Mouse (Mus musculus) ovary, postnatal 10 days (tissue): ENCODE data around the gene Fbxl18.
A peak's percentile ranks its signal among the peaks of the same experiment; 100 is the strongest.
"Not testable (repeated sequence)": the region's sequence is repeated elsewhere in the genome, so short reads cannot be mapped to it uniquely, and the experiment has no call there.

Experiments used
- DNase-seq: peaks from one replicate; pipeline ENCODE4 v3.0.0; 2022; ENCODE audit warnings: low spot score

Fbxl18 gene

DNA sequence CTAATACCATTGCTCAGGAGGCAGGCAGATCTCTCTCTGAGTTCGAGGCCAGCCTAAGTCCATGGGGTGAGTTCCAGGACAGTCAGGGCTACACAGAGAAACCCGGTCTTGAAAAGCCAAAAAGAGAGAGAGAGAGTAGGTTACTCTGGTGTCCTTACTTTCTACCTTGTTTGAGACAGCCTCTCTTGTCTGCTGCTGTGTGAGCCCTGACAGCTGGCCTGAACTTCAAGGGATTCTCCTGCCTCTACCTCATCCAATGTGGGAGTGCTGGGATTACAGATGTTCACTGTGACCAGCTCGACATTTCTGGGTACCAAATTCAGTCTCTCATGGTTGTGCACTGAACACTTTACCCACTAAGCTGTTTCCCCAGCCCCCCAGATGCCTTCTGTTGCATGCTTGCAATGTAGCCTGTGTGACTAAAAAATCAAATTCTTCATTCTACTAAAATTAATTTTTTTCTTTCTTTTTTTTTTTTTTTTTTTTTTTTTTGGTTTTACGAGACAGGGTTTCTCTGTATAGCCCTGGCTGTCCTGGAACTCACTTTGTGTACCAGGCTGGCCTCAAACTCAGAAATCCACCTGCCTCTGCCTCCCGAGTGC is 4.8 kb upstream of the Fbxl18 start:
- no peak for DNase-seq

DNA sequence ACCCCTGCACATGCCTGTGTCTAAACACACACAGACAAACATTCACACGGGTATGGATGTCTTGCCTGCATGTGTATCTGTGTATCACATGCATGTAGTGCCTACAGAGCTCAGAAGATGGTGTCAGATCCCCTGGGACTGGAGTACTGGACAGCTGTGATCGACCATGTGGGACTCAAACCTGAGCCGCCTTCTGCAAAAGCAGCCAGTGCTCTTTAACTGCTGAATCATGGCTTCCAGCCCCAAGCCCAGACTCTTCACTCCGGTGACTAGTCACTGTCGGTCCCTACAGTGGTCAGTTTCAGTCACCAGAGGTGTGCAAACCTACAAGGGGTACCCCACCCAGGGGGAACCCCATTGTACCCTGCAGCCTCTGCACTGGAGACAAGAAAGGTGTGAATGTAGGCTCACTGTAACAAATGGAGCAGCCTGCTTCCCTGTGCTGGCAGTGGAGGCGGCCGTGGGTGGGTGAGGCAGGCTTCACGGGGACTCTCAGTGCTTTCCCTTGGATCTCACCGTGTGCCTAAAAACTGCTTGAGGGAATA is 3.9 kb upstream of the Fbxl18 start:
- no peak for DNase-seq

DNA sequence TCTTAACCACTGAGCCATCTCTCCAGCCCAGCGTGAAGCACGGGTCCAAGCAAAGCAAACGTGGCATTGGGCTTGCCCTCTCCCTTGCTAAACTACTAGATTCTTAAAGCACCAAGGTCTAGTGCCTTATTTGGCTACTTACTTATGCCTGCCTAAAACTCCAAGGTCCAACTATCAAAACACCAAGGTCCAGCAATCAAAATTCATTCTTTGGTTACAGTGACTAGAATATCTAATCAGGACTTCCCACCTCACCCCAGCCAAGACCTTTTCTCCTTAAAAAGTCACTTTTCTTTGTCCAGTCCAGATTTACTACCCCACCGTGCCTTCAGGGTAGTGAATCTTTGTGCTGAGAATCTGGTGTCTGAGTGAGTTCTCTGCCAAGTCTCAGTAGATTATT is 3.1 kb upstream of the Fbxl18 start:
- DNase-seq = no peak

DNA sequence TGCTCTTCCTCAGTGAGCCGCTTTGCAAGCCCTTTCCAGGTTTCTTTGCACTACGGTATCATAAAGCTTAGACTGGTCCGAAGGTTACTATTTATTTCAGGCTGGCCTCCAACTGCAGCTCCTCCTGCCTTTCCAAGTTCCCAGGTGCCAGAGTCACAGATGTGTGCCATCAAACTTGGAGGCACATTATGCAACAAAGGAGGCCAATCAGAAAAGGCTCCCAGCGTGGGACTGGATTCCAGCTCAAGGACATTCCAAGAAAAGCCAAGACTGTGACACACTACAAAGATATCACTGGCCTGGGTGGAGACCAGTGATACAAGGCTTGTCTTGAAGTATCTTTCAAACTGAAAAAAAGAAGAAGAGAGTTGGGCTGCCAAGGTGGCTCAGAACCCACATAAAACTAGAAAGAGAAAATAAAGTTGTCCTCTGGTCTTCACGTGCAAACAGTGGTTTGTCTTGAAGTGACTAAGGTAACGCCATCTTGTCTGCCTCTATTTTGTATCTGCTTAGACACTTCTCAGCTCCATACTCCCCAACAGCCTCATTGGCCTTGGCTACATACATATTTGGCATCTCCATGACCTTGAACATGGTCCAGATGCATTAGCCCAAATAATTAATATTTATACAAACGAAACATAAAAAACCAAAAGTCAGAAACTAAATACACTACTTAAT is 2.5 kb upstream of the Fbxl18 start:
- DNase-seq = no peak

DNA sequence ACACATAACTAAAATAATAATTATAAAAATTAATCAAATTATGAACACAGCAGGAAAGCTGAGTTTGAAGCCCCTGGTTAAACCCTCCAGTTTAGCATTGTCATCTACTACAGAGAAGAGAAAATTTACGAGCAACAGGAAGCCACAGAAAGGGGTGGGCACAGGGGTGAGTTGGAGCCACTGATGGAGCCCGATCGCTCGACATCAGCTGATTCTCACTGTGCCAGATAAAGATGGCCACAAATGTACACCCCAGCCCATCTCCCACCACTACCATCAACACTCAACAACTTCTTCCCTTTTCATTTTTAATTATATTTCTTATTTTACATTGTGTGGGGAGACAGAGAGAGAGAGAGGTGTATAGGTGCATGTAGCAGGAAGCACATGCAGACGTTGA is 1.5 kb upstream of the Fbxl18 start:
- no peak for DNase-seq

DNA sequence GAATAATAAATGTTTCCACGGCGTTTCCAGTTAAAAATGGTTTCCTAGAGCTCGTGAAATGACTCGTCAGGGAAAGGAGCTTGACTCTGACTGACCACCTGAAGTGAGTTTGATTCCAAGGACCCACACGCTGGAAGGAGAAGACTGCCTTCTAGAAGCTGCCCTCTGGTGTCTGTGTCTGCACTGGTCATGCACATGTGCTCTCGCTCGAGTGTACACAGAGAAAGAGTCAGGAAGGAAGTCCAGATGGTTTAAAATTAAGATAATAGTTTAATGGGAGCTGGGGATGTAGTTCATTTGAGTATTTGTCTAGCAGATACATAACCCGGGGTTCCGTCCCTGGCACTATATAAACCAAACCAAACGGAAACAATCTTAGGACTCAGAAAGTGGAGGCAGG is 971 bp upstream of the Fbxl18 start:
- no peak for DNase-seq

DNA sequence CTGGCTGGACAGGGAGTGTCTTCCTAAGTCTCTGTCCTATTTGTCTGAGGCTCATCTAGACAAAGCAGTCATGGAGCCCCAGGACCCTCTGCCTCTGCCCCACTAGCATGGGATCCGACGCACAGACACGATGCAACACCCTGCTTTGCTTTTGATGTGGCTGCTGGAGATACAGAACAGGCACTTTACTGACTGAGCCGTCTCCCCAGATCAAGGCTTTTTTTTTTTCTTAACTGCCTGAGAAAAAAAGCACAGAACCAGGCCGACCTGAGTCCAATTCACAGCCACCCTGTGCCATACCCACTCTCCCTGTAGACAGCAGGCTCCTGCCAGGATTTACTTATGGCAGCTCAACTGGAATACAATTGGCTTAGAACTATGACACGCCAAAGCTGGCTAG is 3.8 kb downstream of the Fbxl18 start:
- DNase-seq = no peak

DNA sequence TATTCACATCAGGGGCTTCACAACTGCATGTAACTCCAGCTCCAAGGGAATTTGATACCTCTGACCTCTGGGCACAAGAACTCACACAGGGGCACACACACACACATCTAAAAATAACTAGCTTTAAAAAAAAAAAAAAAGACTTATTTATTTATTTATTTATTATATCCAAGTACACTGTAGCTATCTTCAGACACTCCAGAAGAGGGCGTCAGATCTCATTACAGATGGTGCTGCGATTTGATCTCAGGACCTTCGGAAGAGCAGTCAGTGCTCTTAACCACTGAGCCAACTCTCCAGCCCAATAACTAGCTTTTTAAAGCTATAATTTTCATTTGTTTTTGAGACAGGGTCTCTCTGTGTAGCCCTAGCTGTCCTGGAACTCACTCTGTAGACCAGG is 7.7 kb downstream of the Fbxl18 start:
- not testable (repeated sequence) for DNase-seq

DNA sequence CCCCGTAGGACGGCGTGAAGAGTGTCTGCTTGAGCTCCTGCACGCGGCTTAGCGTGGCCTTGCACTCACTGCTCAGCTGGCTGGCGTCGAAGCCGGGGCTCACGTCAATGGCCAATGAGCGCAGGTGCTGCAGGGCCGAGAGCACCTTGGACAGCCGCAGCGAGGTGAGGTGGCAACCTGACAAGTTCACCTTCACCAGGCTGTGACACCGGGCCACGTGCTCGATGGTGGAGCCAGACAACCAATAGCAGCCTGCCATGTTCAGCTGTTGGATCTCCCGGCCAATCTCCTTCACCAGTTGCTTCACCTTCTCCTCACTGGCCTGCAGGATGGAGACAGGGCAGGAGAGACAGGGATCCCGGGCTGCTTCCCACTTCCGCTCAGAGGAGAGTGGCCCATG is 8.5 kb downstream of the Fbxl18 start:
- DNase-seq = no peak

DNA sequence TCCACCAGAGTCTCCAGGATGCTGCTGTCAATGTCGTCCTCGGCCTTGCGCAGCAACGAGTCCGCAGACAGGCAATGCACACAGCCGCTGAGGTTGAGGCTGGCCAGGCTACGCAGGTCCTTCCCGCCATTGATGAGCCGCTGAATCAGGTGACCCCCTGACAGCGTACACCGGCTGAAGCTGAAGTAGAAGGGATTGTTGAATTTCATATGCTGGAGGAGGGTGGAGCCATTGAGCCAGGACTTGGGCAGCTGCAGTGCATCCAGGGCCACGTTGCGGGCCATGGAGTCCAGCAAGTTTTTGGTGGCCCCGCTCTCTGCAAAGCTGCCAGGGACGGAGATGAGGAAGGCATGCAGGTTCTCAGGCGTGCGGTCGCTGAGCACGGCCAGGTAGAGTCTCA is 9.0 kb downstream of the Fbxl18 start:
- no peak for DNase-seq

DNA sequence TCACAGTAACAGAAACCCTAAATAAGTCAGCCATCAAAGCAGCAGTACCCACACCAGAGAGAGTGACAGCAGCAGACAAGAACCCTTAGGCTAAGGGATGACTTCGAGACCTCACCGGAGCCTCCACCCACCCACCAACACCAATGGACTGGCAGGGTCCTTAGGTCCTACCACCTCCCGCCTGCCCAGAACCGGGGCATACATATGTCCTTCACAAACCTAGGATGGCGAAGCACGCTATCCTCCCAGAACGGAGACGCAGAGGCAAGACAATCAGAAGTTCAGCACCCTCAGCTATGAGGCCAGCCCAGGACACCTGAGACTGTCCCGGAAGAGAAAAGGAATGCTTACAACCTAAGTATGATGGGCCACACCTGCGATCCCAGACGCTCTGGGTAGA is 12.8 kb downstream of the Fbxl18 start:
- DNase-seq = no peak

DNA sequence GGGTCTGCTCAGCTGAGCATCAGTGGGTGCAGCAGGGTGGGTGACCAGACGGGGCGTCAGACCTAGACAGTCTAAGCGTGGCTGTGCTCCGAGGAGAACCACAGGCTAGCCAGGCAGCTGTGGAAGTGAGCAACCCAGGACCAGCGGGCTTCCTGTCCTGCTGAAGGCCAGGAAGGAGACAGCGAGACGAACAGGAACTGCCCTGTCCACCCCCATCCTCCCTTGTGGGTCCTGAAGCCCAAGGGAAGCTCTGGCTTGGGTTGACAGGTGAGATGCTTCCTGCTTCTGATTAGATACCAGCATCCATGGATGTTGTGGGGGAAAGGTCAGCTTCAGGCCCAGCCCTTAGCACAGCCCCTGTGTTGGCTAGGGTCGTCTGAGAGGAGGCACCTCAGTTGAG is 13.3 kb downstream of the Fbxl18 start:
- no peak for DNase-seq

DNA sequence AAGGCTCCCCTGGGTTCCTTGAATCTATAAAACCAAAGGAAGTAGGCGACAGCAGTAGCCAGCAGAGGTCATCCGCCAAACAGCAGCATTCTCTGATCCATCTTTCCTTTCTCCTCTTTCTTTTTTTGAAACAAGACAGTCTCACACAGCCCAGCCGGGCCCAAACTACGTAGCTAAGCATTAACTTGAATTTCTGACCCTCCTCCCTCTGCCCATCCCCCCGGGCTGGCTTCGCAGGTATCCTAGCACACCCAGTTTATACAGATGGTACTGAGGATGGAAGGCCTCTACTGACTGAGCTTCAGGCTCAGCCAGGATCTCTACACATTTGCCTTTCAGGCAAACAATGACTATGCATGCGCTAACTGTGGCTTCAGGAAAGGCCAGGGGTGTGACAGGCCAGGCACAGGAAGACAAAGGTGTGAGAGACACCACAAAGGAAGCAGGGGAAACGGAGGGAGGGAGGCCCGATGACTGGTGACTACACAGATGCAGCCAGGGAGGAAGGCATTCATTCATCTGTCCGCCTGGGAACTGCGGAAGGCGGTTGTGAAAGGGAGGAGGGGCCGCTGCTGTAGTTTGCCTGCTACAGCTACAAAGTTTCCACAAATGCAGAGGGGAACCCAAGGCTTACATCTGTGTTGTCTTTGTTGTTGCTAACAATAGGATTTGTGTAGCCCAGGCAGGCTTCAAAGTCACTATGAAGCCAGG is 14.3 kb downstream of the Fbxl18 start:
- DNase-seq = no peak

DNA sequence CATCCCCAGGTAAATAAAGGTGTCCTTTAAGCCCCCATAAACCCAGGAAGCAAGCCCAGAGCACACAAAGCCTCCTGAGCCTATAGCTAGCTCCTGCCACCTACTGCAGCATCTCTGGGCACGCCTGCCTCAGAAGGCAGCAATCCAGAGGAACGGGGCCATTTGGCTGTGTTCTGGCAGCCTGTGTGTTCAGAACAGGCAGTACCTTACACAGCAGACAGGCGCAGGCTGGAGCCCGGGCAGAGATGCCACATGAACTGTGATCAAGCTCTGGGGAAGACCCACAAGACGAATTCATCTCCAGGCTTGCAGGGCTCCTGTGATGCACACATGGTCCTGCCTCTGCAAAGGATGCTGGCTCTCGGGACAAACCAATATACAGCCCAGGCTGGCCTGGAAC is 15.0 kb downstream of the Fbxl18 start:
- DNase-seq = no peak

DNA sequence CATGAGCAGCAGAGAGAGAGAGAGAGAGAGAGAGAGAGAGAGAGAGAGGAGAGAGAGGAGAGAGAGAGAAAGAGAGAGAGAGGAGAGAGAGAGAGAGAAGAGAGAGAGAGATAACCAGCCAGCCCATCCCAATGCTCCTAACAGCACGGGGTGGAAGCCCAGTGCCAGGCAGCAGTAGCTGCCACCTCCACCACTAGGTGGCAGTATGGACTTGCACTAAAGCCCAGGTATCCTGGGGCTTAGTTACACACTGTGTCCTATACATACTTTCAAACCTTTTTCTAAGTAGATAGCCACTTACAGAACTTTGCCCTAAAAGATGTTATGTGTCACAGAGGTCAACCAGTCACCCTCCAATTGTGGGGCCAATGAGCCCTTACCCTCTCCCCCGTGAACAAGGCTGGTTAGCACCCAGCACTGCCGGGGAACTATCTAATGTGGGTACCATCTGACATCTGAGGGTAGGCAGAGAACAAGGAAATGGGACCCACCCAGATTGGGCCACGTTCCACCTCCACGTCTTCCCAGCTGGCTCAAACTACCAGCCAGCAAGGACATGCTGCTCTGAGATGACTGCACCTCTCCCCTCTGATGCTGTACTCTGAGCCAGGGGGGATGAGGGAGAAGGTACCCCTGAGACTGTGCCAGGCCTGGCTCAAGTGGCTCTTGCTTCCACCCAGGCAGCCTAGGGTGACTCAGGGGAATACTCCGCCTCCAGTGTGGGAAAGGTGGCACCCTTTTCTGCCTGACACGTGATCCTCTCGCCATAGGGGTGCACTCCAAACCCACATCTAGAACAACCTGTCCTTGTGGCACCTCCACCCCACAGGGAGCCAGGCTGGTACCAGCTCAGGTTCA is 15.7 kb downstream of the Fbxl18 start:
- no peak for DNase-seq

DNA sequence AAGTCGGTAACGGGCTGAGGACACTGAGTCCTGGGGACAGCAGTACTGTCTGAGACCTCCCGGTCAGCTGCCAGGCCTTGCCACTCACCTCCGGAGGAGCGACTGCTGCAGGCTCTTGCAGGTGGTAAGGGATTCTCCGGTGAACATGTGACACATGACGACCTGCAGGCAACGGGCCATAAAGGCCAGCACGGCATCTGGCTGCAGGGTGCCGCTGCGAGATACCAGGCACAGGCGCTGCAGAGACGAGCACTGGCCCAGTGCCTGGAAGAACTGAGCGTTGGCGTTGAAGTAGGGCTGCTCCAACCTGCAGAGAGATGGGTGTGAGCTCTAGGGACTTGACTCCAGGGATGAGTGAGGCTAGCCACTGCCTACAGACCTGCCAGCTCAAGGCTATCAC is 16.7 kb downstream of the Fbxl18 start:
- DNase-seq = no peak

DNA sequence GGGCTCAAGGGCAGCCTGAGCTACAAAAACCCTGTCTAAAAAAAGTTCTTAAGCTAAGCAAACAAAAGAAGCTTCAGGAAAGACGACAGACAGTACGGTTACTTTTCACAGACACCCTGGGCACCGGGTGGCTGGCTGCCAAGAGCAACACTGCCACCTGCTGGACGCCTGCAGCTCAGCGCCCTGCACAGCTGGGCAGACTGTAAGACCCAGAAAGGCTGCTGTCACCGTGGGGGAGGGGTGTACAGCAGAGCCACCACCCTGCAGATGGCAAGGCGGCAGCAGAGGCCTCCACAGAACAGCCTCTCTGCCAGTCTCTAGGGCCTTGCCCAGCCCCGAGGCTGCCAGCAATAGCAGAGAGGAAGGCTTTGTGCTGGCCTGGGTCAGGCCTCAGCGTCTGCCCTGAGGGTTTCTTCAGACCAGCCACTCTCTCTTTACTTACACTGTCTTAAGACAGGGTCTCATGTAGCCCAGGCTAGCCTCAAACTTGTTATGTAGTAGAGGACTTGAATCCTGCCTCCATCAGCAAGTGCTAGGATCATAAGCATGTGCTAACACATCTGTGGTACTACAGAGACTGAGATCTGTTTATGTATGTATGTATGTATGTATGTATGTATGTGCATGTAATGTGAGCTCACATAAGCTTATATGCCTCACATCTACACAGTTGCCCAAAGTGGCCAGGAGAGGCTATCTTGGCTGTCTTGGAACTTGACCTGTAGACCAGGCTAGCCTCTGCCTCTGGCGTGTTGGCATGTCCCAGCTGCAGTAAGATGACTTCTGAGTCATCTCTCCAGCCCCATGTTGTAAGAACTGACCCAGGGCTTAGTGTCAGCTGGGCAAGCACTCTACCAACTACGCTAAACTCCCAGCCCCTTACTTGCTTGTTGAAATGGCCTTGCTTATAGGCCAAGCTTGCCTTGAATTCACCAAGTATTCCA is 17.6 kb downstream of the Fbxl18 start:
- peak; percentile 74 for DNase-seq

DNA sequence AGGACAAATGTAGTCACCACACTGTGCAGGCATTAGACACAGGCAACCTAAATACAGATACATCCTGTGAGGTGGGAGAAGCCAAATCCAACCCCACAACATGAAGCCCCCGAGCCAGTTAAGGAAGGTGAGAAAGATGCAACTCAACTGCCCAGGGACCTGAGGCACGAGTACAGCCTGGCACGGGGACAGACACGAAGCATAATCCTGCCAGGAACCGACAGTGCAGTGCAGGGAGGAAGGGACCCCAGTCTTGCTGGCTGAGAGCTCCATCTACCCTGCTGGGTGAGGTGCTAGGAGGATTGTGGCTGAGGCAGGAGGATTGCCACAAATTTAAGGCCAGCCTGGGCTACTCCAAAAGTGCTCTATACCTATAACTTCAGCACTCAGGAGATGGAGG is 18.3 kb downstream of the Fbxl18 start:
- DNase-seq = no peak

DNA sequence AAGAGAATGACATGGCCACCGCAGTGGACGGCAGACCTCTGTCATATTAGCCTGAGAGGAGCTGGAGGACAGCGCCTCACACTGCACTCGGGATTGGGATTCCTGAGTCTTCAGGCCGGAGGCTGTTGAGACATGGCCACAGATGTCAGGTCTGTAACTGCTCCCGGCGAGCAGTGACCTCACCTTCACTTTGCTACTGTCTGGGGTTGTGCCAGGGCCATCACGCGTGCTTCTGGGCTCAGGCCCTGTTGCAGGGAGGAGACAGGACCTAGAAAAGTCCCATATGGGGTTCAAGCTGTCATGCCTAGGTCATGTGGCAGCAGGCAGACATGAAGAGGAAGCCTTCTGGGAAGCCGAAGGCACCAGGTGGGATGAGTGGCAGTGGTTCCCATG is 19.7 kb downstream of the Fbxl18 start:
- DNase-seq = no peak

DNA sequence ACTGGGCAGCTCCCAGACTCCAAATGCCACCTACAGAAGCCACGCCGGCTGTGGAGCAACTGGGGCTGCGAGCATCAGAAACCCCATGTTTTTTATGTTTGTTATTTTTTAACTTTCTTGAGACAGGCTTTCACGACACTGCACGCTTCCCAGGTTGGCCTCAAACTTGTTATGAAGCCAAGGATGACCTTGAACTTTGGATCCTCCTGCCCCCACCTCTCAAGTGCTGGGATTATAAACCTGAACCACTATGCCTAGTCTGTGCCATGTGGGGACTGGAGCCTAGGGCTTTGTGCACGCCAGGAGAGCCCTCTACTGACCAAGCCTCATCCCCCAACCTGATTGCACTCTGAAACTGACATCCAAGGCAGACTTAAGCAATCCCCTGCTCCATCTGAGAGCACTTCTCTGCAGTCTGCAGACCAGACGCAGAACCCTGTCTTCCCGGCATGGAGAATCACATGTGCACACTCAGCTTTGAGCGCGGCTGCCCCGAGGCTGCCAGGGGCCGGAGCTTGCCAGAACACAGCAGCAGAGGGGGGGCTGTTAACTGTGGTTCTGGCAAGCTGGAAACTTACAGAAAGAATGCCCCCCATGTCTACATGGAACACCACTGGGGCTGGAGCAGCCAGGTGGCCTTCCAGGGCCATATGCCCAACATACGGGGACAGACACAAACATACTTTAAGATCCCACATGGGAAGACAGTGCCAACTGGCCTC is 20.3 kb downstream of the Fbxl18 start:
- no peak for DNase-seq

DNA sequence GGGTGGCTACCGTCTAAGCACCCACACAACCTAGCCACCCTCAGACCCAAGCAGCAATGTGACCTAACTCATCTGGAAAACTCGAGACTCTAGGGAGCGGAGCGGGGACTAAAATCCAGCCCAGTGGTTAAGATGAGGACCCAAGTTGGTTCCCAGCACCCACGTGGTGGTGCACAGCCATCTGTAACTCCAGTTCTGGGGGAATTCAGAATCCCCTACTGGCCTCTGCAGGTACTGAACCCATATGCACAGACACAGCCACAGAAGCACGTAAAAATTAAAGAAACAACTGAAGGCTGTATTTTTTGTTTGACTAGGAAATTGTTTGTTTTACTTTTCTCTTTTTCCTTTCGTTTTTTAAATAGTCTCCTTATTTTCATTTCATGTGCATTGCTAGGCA is 21.5 kb downstream of the Fbxl18 start:
- no peak for DNase-seq
